Mouse (Mus musculus) stomach, embryonic 14.5 days (tissue): ENCODE data around the gene Adm. TPM values are rescaled to one million over a fixed set of nuclear protein-coding genes. Genes with fewer than 3 reads are reported as not detected.

Experiments
- ATAC-seq: fragments of 200-750 bp; cut with Nextera tagmentation; 2 replicates; pipeline ENCODE4 v1.8.0; 2017; ENCODE audit warnings: low read depth, moderate TSS enrichment; ENCODE audit not compliant: insufficient number of reproducible peaks, insufficient read depth, low FRiP score
- H3K27ac ChIP-seq: fragments of 300-500 bp; sonication (generic); 2 replicates; pipeline ENCODE4 v1.5.1; 2014; ENCODE audit warnings: mild to moderate bottlenecking, low read length, moderate library complexity, mixed read lengths
- H3K27me3 ChIP-seq: fragments of 300-500 bp; sonication (generic); 2 replicates; pipeline ENCODE4 v1.6.1; 2014; ENCODE audit warnings: low read length, control low read depth, mixed read lengths; ENCODE audit not compliant: control insufficient read depth, insufficient read depth
- H3K36me3 ChIP-seq: fragments of 300-500 bp; sonication (generic); 2 replicates; pipeline ENCODE4 v1.6.1; 2014; ENCODE audit warnings: mild to moderate bottlenecking, control low read depth, low read length, moderate library complexity, mixed read lengths; ENCODE audit not compliant: control insufficient read depth, insufficient read depth
- H3K4me1 ChIP-seq: fragments of 300-500 bp; sonication (generic); 2 replicates; pipeline ENCODE4 v1.6.1; 2014; ENCODE audit warnings: low read length, control low read depth, mixed read lengths; ENCODE audit not compliant: control insufficient read depth, insufficient read depth
- H3K4me2 ChIP-seq: fragments of 300-500 bp; sonication (generic); replicated peaks from 2 replicates; pipeline ENCODE4 v1.6.1; 2014; ENCODE audit warnings: low read depth, low read length, control low read depth
- H3K4me3 ChIP-seq: fragments of 300-500 bp; sonication (generic); 2 replicates; pipeline ENCODE4 v1.5.1; 2014; ENCODE audit warnings: low read depth, low read length, control low read depth
- H3K9ac ChIP-seq: fragments of 300-500 bp; sonication (generic); replicated peaks from 2 replicates; pipeline ENCODE4 v1.6.1; 2014; ENCODE audit warnings: low read depth, mild to moderate bottlenecking, control low read depth, low read length, moderate library complexity, mixed read lengths
- H3K9me3 ChIP-seq: fragments of 300-500 bp; sonication (generic); 2 replicates; pipeline ENCODE4 v1.6.1; 2016; ENCODE audit warnings: low read depth, low read length, control low read depth; ENCODE audit not compliant: control insufficient read depth
- WGBS: fragments of 180-500 bp; shearing (Covaris S2); extraction: QIAGEN DNeasy Blood & Tissue Kit; methylation state at CpG from one replicate; pipeline ENCODE4 v1.1.7; 2014; 5-methylcytosine and 5-hydroxymethylcytosine counted together
- polyA plus RNA-seq: library from polyadenylated mRNA; unstranded; fragments of >200 nt; fragmentation: Nextera tagmentation; extraction: Ambion mirVana; gene quantifications from 2 replicates; pipeline ENCODE4 v1.2.1, GENCODE M21; 2014

The Adm gene
- polyA plus RNA-seq, 1 experiment from 2014 or later: 3.4 TPM

GRCm38 (mm10) chr7:110647559-110648454 lies 20.3 kb downstream of the Adm start:
- H3K27me3 ChIP-seq: no peaks in the 10 kb centered on the region
- H3K27ac ChIP-seq: peak overlapping the region; percentile 74; the same call in 1 of the 2 replicates
- H3K4me3 ChIP-seq: no peak overlapping the region
- peak overlapping the region; percentile 22; the same call in 1 of the 2 replicates for H3K4me2 ChIP-seq
- H3K4me1 ChIP-seq: peaks cover 7% of the 10 kb centered on the region; the same call in 1 of the 2 replicates
- peaks cover 4% of the 10 kb centered on the region; the same call in 1 of the 2 replicates for H3K9me3 ChIP-seq
- ATAC-seq: no peak
- H3K36me3 ChIP-seq: no peaks in the 10 kb centered on the region
- H3K9ac ChIP-seq: no peak overlapping the region
- WGBS: 76% methylated on average over 15 of the region's 15 CpGs

- Histone ChIP-seq H3K9me3 (peaks cover 4% of the 10 kb centered on the region; the same call in 1 of the 2 replicates), H3K36me3 (no peaks in the 10 kb centered on the region), H3K4me1 (peaks cover 7% of the 10 kb centered on the region; the same call in 1 of the 2 replicates), H3K4me2 (peak overlapping the region; percentile 22; the same call in 1 of the 2 replicates), H3K27ac (peak overlapping the region; percentile 74), H3K27me3 (no peaks in the 10 kb centered on the region), H3K4me3 (no peak overlapping the region), H3K9ac (no peak overlapping the region)
- WGBS: 44% methylated on average over 13 of the region's 13 CpGs
- ATAC-seq: peak; percentile 79
Measured at GRCm38 (mm10) chr7:110648455-110649085, 21.1 kb downstream of the Adm start.

- WGBS: 82% methylated on average over 6 of the region's 6 CpGs
- Histone ChIP-seq H3K4me2 (no peak overlapping the region), H3K36me3 (no peaks in the 10 kb centered on the region), H3K9ac (no peak overlapping the region), H3K4me1 (peaks cover 7% of the 10 kb centered on the region; the same call in 1 of the 2 replicates), H3K27ac (peak overlapping the region; percentile 34; the same call in 1 of the 2 replicates), H3K27me3 (no peaks in the 10 kb centered on the region), H3K4me3 (no peak overlapping the region), H3K9me3 (peaks cover 4% of the 10 kb centered on the region; the same call in 1 of the 2 replicates)
- ATAC-seq: no peak
Measured at GRCm38 (mm10) chr7:110649133-110649987, 21.9 kb downstream of the Adm start.

- peaks cover 4% of the 10 kb centered on the region; the same call in 1 of the 2 replicates for H3K9me3 ChIP-seq
- no peaks in the 10 kb centered on the region for H3K27me3 ChIP-seq
- H3K4me3 ChIP-seq: no peak overlapping the region
- ATAC-seq: no peak
- H3K4me2 ChIP-seq: no peak overlapping the region
- H3K9ac ChIP-seq: no peak overlapping the region
- H3K4me1 ChIP-seq: peaks cover 7% of the 10 kb centered on the region; the same call in 1 of the 2 replicates
- 29% methylated on average over 4 of the region's 4 CpGs for WGBS
- H3K36me3 ChIP-seq: no peaks in the 10 kb centered on the region
- H3K27ac ChIP-seq: no peak overlapping the region
Measured at GRCm38 (mm10) chr7:110650491-110650890, 23.0 kb downstream of the Adm start.

DNA sequence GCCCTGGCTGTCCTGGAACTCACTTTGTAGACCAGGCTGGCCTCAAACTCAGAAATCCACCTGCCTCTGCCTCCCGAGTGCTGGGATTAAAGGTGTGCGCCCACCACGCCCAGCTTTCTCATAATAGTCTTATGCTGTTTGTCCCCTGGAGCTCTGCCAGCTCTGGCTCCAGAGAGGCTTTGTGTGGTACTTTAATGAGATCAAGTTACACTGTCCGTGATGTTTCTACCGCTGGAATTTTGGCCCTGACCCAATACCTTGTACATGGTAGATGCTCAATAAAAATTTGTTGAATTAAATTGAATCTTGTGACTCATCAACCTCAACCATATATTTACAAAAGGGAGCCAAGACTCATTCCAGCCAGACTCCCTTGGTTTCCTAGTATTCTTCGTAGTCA lies 23.6 kb downstream of the Adm start:
- Histone ChIP-seq H3K4me3 (no peak overlapping the region), H3K9ac (no peak overlapping the region), H3K27ac (no peak overlapping the region), H3K4me1 (peaks cover 7% of the 10 kb centered on the region; the same call in 1 of the 2 replicates), H3K4me2 (no peak overlapping the region), H3K36me3 (no peaks in the 10 kb centered on the region), H3K9me3 (peaks cover 4% of the 10 kb centered on the region; the same call in 1 of the 2 replicates), H3K27me3 (no peaks in the 10 kb centered on the region)
- no peak for ATAC-seq
- WGBS: 68% methylated on average over 6 of the region's 6 CpGs

DNA sequence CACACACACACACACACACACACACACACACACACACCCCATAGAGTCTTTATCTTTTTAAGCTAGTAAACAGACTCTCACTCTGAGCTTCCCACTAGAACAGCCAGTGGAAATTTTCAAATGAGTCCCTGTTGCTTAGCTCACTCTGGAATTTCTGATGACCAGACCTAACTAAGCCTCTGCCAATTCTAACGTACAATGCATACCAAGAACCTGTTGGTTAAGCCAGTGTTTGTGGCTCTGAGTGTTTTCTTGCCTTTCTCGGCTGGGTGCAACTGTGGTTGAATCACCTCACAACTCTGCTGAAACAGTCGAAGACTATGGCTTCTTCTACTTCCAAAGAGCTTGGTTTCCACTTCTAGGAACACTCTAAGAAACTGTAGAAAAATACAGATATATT lies 27.8 kb downstream of the Adm start:
- Histone ChIP-seq H3K9ac (no peak overlapping the region), H3K4me3 (no peak overlapping the region), H3K9me3 (no peaks in the 10 kb centered on the region), H3K27ac (no peak overlapping the region), H3K36me3 (no peaks in the 10 kb centered on the region), H3K27me3 (no peaks in the 10 kb centered on the region), H3K4me2 (no peak overlapping the region), H3K4me1 (no peaks in the 10 kb centered on the region)
- ATAC-seq: no peak
- 75% methylated on average over 3 of the region's 3 CpGs for WGBS

GRCm38 (mm10) chr7:110655966-110656365 lies 28.5 kb downstream of the Adm start:
- 58% methylated on average over 6 of the region's 6 CpGs for WGBS

More at GRCm38 (mm10) chr7:110655966-110656365, 28.5 kb downstream of the Adm start:
- no peak overlapping the region for H3K4me2 ChIP-seq
- H3K27me3 ChIP-seq: no peaks in the 10 kb centered on the region
- no peak overlapping the region for H3K4me3 ChIP-seq
- no peaks in the 10 kb centered on the region for H3K36me3 ChIP-seq
- H3K4me1 ChIP-seq: no peaks in the 10 kb centered on the region
- no peak overlapping the region for H3K9ac ChIP-seq
- H3K27ac ChIP-seq: no peak overlapping the region
- H3K9me3 ChIP-seq: no peaks in the 10 kb centered on the region
- ATAC-seq: 0 out of 2 replicates have a peak, but pooled peaks have one; percentile 33
